Comparison of ENCODE assay signal across 8 mouse cellular contexts in the genomic region with DNA sequence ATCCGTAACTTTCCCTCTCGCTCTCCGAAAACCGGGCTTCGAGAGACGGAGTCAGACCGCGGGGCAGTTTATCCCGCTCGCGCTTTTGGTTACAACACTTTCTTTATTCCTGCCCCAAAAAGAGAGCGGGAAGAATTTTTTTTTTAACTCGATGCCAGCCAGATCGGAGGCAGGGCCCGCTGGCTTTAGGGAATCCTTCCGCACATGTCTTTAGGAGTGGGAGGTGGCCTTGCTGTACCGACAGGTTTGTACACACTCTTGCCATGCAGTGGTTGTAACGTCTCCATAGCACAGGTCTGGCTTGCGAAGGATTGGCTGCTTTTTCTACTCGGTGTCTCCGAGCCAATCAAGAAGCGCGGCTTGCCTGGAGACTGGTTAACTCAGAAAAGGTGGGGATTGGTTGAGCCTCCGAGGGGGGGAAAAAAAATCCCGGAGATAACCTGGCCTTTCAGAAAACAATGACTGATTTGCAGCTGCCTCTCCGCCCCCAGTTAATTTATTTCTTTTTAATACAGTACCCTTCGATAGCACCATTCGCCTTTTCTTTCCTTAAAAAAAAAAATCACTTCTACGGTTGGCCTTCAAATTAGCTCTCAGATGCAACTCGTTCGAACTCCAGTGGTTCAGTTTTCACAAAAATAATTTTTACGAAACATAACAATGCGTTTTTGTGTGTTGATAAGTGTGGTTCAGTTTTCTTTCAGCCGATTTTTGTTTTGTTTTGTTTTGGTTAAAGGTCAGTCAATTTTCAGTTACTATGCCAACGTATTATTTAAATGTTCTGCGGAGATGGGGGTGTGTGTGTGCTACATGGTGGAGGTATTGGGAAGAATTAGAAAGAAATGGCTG. TPM values are rescaled to one million over a fixed set of nuclear protein-coding genes. Genes with fewer than 3 reads are reported as not detected.
A peak's percentile ranks its signal among the peaks of the same experiment; 100 is the strongest.
DNase-seq lines count a peak whose midpoint lies in the region; ATAC-seq lines count a peak whose summit lies in the region.

No protein-coding gene starts in this region.

- no peaks in the 10 kb centered on the region for H3K27me3 ChIP-seq in hindbrain, embryonic 14.5 days (ENCODE audit: control insufficient read depth, insufficient read depth, low read length)

- no peaks in the 10 kb centered on the region for H3K9me3 ChIP-seq in hindbrain, embryonic 14.5 days (ENCODE audit: control insufficient read depth, low read length)

- peak overlapping the region; percentile 81 for H3K4me2 ChIP-seq in hindbrain, embryonic 14.5 days (replicated peaks)

- peak; percentile 90 for ATAC-seq in hindbrain, embryonic 14.5 days (ENCODE audit: low FRiP score)

- peak overlapping the region; percentile 95 for H3K4me3 ChIP-seq in hindbrain, embryonic 14.5 days (replicated peaks; ENCODE audit: low read length)

- H3K9ac ChIP-seq in hindbrain, embryonic 14.5 days: peak overlapping the region; percentile 99

- peak overlapping the region; percentile 100 for H3K27ac ChIP-seq in hindbrain, embryonic 14.5 days

- WGBS in hindbrain, embryonic 14.5 days: 4% methylated on average over 36 of the region's 36 CpGs

- peaks cover 5% of the 10 kb centered on the region; the same call in 1 of the 2 replicates for H3K4me1 ChIP-seq in hindbrain, embryonic 14.5 days (replicated peaks; ENCODE audit: control insufficient read depth, insufficient read depth, low read length)

- no peaks in the 10 kb centered on the region for H3K36me3 ChIP-seq in hindbrain, embryonic 14.5 days (replicated peaks; ENCODE audit: control insufficient read depth, insufficient read depth)

- DNase-seq in ZHBTc4 (ENCODE audit: low read depth, low spot score): peak; percentile 95
- peak; percentile 54 to 78 for DNase-seq in cerebellum, postnatal 4 days (ENCODE audit: low spot score in 2 of 2)
- DNase-seq in frontal cortex, postnatal 36 days (ENCODE audit: low spot score in 2 of 2): peak; percentile 86 to 93
- peak; percentile 90 for DNase-seq in hindbrain, embryonic 14.5 days (ENCODE audit: low spot score)
- peak; percentile 86 for DNase-seq in left cerebral cortex, adult 11 months (ENCODE audit: low spot score)
- peak; percentile 96 for DNase-seq in lung, postnatal 36 days
- peak; percentile 90 for DNase-seq in retina, embryonic 14.5 days (ENCODE audit: low spot score)
- DNase-seq in thymus, postnatal 36 days: peak; percentile 83 to 91

RNA-seq across cellular contexts. Expression of a gene that starts 1.7 kb away (rescaled TPM):
- 26.9 and 27.1 TPM in 2 replicates for polyA plus RNA-seq in hindbrain, embryonic 14.5 days (2014; fragmentation: Nextera tagmentation; extraction: Ambion mirVana)

Comparison
In these comparisons a context has a peak if more than half of its experiments do, and no peak if none do; other contexts are left out.
1. Peak in every context shown above with its lines: DNase-seq, ATAC-seq, H3K4me3 ChIP-seq and H3K27ac ChIP-seq.